ENCODE assay signal across 20 mouse cellular contexts in genomic region chr3:138185995-138186930, GRCm38 (mm10). TPM values are rescaled to one million over a fixed set of nuclear protein-coding genes. Genes with fewer than 3 reads are reported as not detected.
DNase-seq lines count a peak whose midpoint lies in the region; ATAC-seq and TF ChIP-seq lines count a peak whose summit lies in the region.
"Had no signal": no experiment of that assay in that cellular context is flagged by ENCODE, and none has a peak within 500 bp of the region (broad histone marks: within the 10 kb centered on the region; RNA-seq: fewer than 3 reads in every experiment).

No protein-coding gene starts in this region.

- no peak overlapping the region for H3K4me2 ChIP-seq in forebrain, postnatal 0 days (ENCODE audit: low read depth)
- no peak overlapping the region for H3K4me2 ChIP-seq in forebrain, embryonic 14.5 days (ENCODE audit: low read length)
- peak overlapping the region; percentile 26 for H3K4me2 ChIP-seq in hindbrain, embryonic 14.5 days (replicated peaks)
- H3K4me2 ChIP-seq in midbrain, embryonic 15.5 days = no peak overlapping the region
- H3K4me2 ChIP-seq: embryonic facial prominence, embryonic 13.5 days; heart, embryonic 13.5 days; liver, embryonic 11.5 days had no signal

- TF ChIP-seq CTCF in forebrain, postnatal 0 days (IDR thresholded peaks at IDR 0.05; ENCODE audit: low read depth) = no peak

- H3K9me3 ChIP-seq in forebrain, postnatal 0 days (ENCODE audit: low read length) = no peaks in the 10 kb centered on the region
- no peaks in the 10 kb centered on the region for H3K9me3 ChIP-seq in forebrain, embryonic 14.5 days (replicated peaks; ENCODE audit: control insufficient read depth, low read length)
- H3K9me3 ChIP-seq in hindbrain, embryonic 10.5 days = no peaks in the 10 kb centered on the region
- H3K9me3 ChIP-seq in hindbrain, embryonic 14.5 days (ENCODE audit: control insufficient read depth, low read length) = no peaks in the 10 kb centered on the region
- no peaks in the 10 kb centered on the region for H3K9me3 ChIP-seq in midbrain, embryonic 15.5 days
- H3K9me3 ChIP-seq: embryonic facial prominence, embryonic 13.5 days; heart, embryonic 13.5 days; limb, embryonic 10.5 days had no signal

- no peaks in the 10 kb centered on the region for H3K4me1 ChIP-seq in forebrain, postnatal 0 days (ENCODE audit: insufficient read depth)
- H3K4me1 ChIP-seq in forebrain, embryonic 14.5 days (ENCODE audit: control insufficient read depth, insufficient read depth, low read length) = no peaks in the 10 kb centered on the region
- H3K4me1 ChIP-seq in hindbrain, embryonic 10.5 days (replicated peaks) = peaks cover 13% of the 10 kb centered on the region; the same call in 1 of the 2 replicates
- no peaks in the 10 kb centered on the region for H3K4me1 ChIP-seq in hindbrain, embryonic 14.5 days (replicated peaks; ENCODE audit: control insufficient read depth, insufficient read depth, low read length)
- no peaks in the 10 kb centered on the region; the same call in 1 of the 2 replicates for H3K4me1 ChIP-seq in midbrain, embryonic 15.5 days
- H3K4me1 ChIP-seq: embryonic facial prominence, embryonic 13.5 days; heart, embryonic 13.5 days had no signal

- no peaks in the 10 kb centered on the region for H3K27me3 ChIP-seq in forebrain, postnatal 0 days (ENCODE audit: insufficient read depth, low read length)
- no peaks in the 10 kb centered on the region for H3K27me3 ChIP-seq in forebrain, embryonic 14.5 days (replicated peaks; ENCODE audit: control insufficient read depth, insufficient read depth, low read length)
- H3K27me3 ChIP-seq in hindbrain, embryonic 10.5 days (ENCODE audit: insufficient read depth, poor library complexity, severe bottlenecking) = no peaks in the 10 kb centered on the region
- no peaks in the 10 kb centered on the region for H3K27me3 ChIP-seq in hindbrain, embryonic 14.5 days (ENCODE audit: control insufficient read depth, insufficient read depth, low read length)
- H3K27me3 ChIP-seq in midbrain, embryonic 15.5 days (replicated peaks) = no peaks in the 10 kb centered on the region
- H3K27me3 ChIP-seq: embryonic facial prominence, embryonic 13.5 days; heart, embryonic 13.5 days had no signal

- no peak overlapping the region for H3K9ac ChIP-seq in forebrain, postnatal 0 days
- H3K9ac ChIP-seq in forebrain, embryonic 14.5 days (ENCODE audit: low read length) = no peak overlapping the region
- no peak overlapping the region for H3K9ac ChIP-seq in hindbrain, embryonic 14.5 days
- H3K9ac ChIP-seq in midbrain, embryonic 15.5 days = no peak overlapping the region
- H3K9ac ChIP-seq: embryonic facial prominence, embryonic 13.5 days; heart, embryonic 13.5 days had no signal

- DNase-seq in forebrain, postnatal 0 days = no peak
- no peak for DNase-seq in forebrain, embryonic 14.5 days (ENCODE audit: low spot score)
- no peak for DNase-seq in hindbrain, embryonic 10.5 days (ENCODE audit: low spot score)
- peak; percentile 27 for DNase-seq in hindbrain, embryonic 14.5 days (ENCODE audit: low spot score)
- DNase-seq in thymus, adult 18-20 months = no peak
- no peak for DNase-seq in gastrocnemius, adult 8-10 months (ENCODE audit: low spot score in 2 of 2)
- DNase-seq in right cerebral cortex, adult 2 months (ENCODE audit: low spot score in 2 of 2) = no peak
- DNase-seq: lung, adult 2 months; right cerebral cortex, postnatal 25 days; thymus, postnatal 36 days had no signal

- no peaks in the 10 kb centered on the region for H3K36me3 ChIP-seq in forebrain, postnatal 0 days (ENCODE audit: insufficient read depth)
- no peaks in the 10 kb centered on the region for H3K36me3 ChIP-seq in forebrain, embryonic 14.5 days (ENCODE audit: control insufficient read depth, insufficient read depth, low read length)
- no peaks in the 10 kb centered on the region for H3K36me3 ChIP-seq in hindbrain, embryonic 10.5 days
- H3K36me3 ChIP-seq in hindbrain, embryonic 14.5 days (replicated peaks; ENCODE audit: control insufficient read depth, insufficient read depth) = no peaks in the 10 kb centered on the region
- H3K36me3 ChIP-seq in midbrain, embryonic 15.5 days (replicated peaks) = no peaks in the 10 kb centered on the region
- H3K36me3 ChIP-seq: embryonic facial prominence, embryonic 13.5 days; heart, embryonic 13.5 days; limb, embryonic 10.5 days had no signal

- no peak overlapping the region for H3K4me3 ChIP-seq in forebrain, postnatal 0 days (ENCODE audit: low read depth, low read length)
- no peak overlapping the region for H3K4me3 ChIP-seq in forebrain, embryonic 14.5 days (ENCODE audit: low read depth, low read length)
- H3K4me3 ChIP-seq in hindbrain, embryonic 10.5 days = no peak overlapping the region
- H3K4me3 ChIP-seq in hindbrain, embryonic 14.5 days (replicated peaks; ENCODE audit: low read length) = no peak overlapping the region
- H3K4me3 ChIP-seq in midbrain, embryonic 15.5 days = no peak overlapping the region
- H3K4me3 ChIP-seq: embryonic facial prominence, embryonic 13.5 days; heart, embryonic 13.5 days; layer of hippocampus, adult 2 months; limb, embryonic 10.5 days had no signal

- peak; percentile 47; the same call in 1 of the 2 replicates for ATAC-seq in forebrain, postnatal 0 days
- no peak for ATAC-seq in forebrain, embryonic 14.5 days
- ATAC-seq in hindbrain, embryonic 14.5 days (ENCODE audit: low FRiP score) = peak; percentile 79
- ATAC-seq in midbrain, embryonic 15.5 days (replicated peaks) = peak; percentile 80

- H3K27ac ChIP-seq in forebrain, postnatal 0 days (ENCODE audit: low read depth, low read length) = no peak overlapping the region
- H3K27ac ChIP-seq in forebrain, embryonic 14.5 days (ENCODE audit: low read depth, low read length) = no peak overlapping the region
- peak overlapping the region; percentile 50; the same call in 1 of the 2 replicates for H3K27ac ChIP-seq in hindbrain, embryonic 10.5 days
- peak overlapping the region; percentile 46; the same call in 1 of the 2 replicates for H3K27ac ChIP-seq in hindbrain, embryonic 14.5 days
- no peak overlapping the region for H3K27ac ChIP-seq in midbrain, embryonic 15.5 days
- H3K27ac ChIP-seq: embryonic facial prominence, embryonic 13.5 days; heart, embryonic 13.5 days; layer of hippocampus, adult 2 months; limb, embryonic 10.5 days had no signal

- 90% methylated on average over 26 of the region's 26 CpGs for WGBS in forebrain, postnatal 0 days
- WGBS in forebrain, embryonic 14.5 days = 93% methylated on average over 26 of the region's 26 CpGs
- 89% methylated on average over 26 of the region's 26 CpGs for WGBS in hindbrain, embryonic 10.5 days
- WGBS in hindbrain, embryonic 14.5 days = 70% methylated on average over 26 of the region's 26 CpGs
- 80% methylated on average over 26 of the region's 26 CpGs for WGBS in midbrain, embryonic 15.5 days

RNA-seq across cellular contexts. Expression of gene 4930579F01Rik, which starts 7.4 kb away (rescaled TPM):
- not detected in 2 replicates for total RNA-seq in forebrain, postnatal 0 days (2014; rRNA removed)
- polyA plus RNA-seq in forebrain, postnatal 0 days (2015; fragmentation: Nextera tagmentation; extraction: Ambion mirVana) = 0.09 TPM in 1 of 2 replicates, not detected in the other
- not detected in 2 replicates for polyA plus RNA-seq in forebrain, embryonic 14.5 days (2014; fragmentation: Nextera tagmentation; extraction: Ambion mirVana)
- not detected in 2 replicates for polyA plus RNA-seq in hindbrain, embryonic 10.5 days (2016; fragmentation: Nextera tagmentation; extraction: Ambion mirVana)
- not detected in 2 replicates for polyA plus RNA-seq in hindbrain, embryonic 14.5 days (2014; fragmentation: Nextera tagmentation; extraction: Ambion mirVana)
- polyA plus RNA-seq in midbrain, embryonic 15.5 days (2015; fragmentation: Nextera tagmentation; extraction: Ambion mirVana) = not detected in 2 replicates
- total RNA-seq in gastrocnemius, adult 8-10 months (2022) = not detected
- total RNA-seq: adrenal gland, postnatal 4 days; ES-E14; heart, postnatal 4 days; layer of hippocampus, adult 2 months; left cerebral cortex, adult 18-20 months had no signal
- polyA plus RNA-seq: heart, embryonic 13.5 days; limb, embryonic 10.5 days; liver, embryonic 11.5 days; lung, adult 2 months had no signal

RNA-seq across cellular contexts. Expression of gene Adh7, which starts 31.3 kb away (rescaled TPM):
- 0.62 and 1.6 TPM in 2 replicates for total RNA-seq in forebrain, postnatal 0 days (2014; rRNA removed)
- 1.0 TPM in 2 replicates for polyA plus RNA-seq in forebrain, postnatal 0 days (2015; fragmentation: Nextera tagmentation; extraction: Ambion mirVana)
- 0.14 and 0.96 TPM in 2 replicates for polyA plus RNA-seq in forebrain, embryonic 14.5 days (2014; fragmentation: Nextera tagmentation; extraction: Ambion mirVana)
- 0.07 and 0.36 TPM in 2 replicates for polyA plus RNA-seq in hindbrain, embryonic 10.5 days (2016; fragmentation: Nextera tagmentation; extraction: Ambion mirVana)
- polyA plus RNA-seq in hindbrain, embryonic 14.5 days (2014; fragmentation: Nextera tagmentation; extraction: Ambion mirVana) = 0.41 and 1.6 TPM in 2 replicates
- polyA plus RNA-seq in midbrain, embryonic 15.5 days (2015; fragmentation: Nextera tagmentation; extraction: Ambion mirVana) = 1.2 and 1.4 TPM in 2 replicates
- under 1 TPM; 0.12 to 0.88 (median 0.37) TPM for total RNA-seq in gastrocnemius, adult 8-10 months (2022)
- total RNA-seq: heart, postnatal 4 days; left cerebral cortex, adult 18-20 months had no signal

RNA-seq across cellular contexts. Expression of gene Mttp, which starts 41.5 kb away (rescaled TPM):
- 6.4 and 7.5 TPM in 2 replicates for total RNA-seq in forebrain, postnatal 0 days (2014; rRNA removed)
- 4.6 and 5.0 TPM in 2 replicates for polyA plus RNA-seq in forebrain, postnatal 0 days (2015; fragmentation: Nextera tagmentation; extraction: Ambion mirVana)
- polyA plus RNA-seq in forebrain, embryonic 14.5 days (2014; fragmentation: Nextera tagmentation; extraction: Ambion mirVana) = 7.5 and 8.6 TPM in 2 replicates
- 9.2 and 9.9 TPM in 2 replicates for polyA plus RNA-seq in hindbrain, embryonic 10.5 days (2016; fragmentation: Nextera tagmentation; extraction: Ambion mirVana)
- polyA plus RNA-seq in hindbrain, embryonic 14.5 days (2014; fragmentation: Nextera tagmentation; extraction: Ambion mirVana) = 7.6 and 8.4 TPM in 2 replicates
- polyA plus RNA-seq in midbrain, embryonic 15.5 days (2015; fragmentation: Nextera tagmentation; extraction: Ambion mirVana) = 8.3 and 10.9 TPM in 2 replicates
- total RNA-seq in gastrocnemius, adult 8-10 months (2022) = 1 to 10 TPM; 1.3 to 2.5 (median 1.5) TPM

RNA-seq across cellular contexts. Expression of gene Trmt10a, which starts 43.0 kb away (rescaled TPM):
- 2.5 and 7.2 TPM in 2 replicates for total RNA-seq in forebrain, postnatal 0 days (2014; rRNA removed)
- 5.1 and 6.2 TPM in 2 replicates for polyA plus RNA-seq in forebrain, postnatal 0 days (2015; fragmentation: Nextera tagmentation; extraction: Ambion mirVana)
- 6.0 and 9.5 TPM in 2 replicates for polyA plus RNA-seq in forebrain, embryonic 14.5 days (2014; fragmentation: Nextera tagmentation; extraction: Ambion mirVana)
- polyA plus RNA-seq in hindbrain, embryonic 10.5 days (2016; fragmentation: Nextera tagmentation; extraction: Ambion mirVana) = 12.5 and 15.1 TPM in 2 replicates
- polyA plus RNA-seq in hindbrain, embryonic 14.5 days (2014; fragmentation: Nextera tagmentation; extraction: Ambion mirVana) = 7.7 and 9.5 TPM in 2 replicates
- polyA plus RNA-seq in midbrain, embryonic 15.5 days (2015; fragmentation: Nextera tagmentation; extraction: Ambion mirVana) = 6.5 and 7.3 TPM in 2 replicates
- 1 to 10 TPM in 3 of 4 experiments, under 1 TPM in 1; 0.80 to 2.5 (median 2.1) TPM for total RNA-seq in gastrocnemius, adult 8-10 months (2022)

Comparison
In these comparisons a context has a peak if more than half of its experiments do, and no peak if none do; other contexts are left out.
1. H3K27ac ChIP-seq: peak in hindbrain, embryonic 10.5 days (single experiment) and hindbrain, embryonic 14.5 days (single experiment); none in forebrain, postnatal 0 days (single experiment), forebrain, embryonic 14.5 days (single experiment) and midbrain, embryonic 15.5 days (single experiment).